Mouse (Mus musculus) ovary, adult 18-20 months (tissue): Measurements from ENCODE around the gene Nr2e1.

ENCODE experiments used
- DNase-seq: peaks from one replicate; pipeline ENCODE4 v3.0.0; 2022; ENCODE audit warnings: low spot score, mixed read lengths

Gene Nr2e1

GRCm38 (mm10) chr10:42546507-42546906 lies 36.9 kb downstream of the Nr2e1 start:
- DNase-seq = no peak

GRCm38 (mm10) chr10:42545707-42546503 lies 37.5 kb downstream of the Nr2e1 start:
- DNase-seq = no peak

- DNase-seq = no peak
These were observed 45.7 kb downstream of the Nr2e1 start for GRCm38 (mm10) chr10:42537571-42538316.

- DNase-seq = no peak
These were observed 49.5 kb downstream of the Nr2e1 start for GRCm38 (mm10) chr10:42533836-42534453.

- no peak for DNase-seq
These were observed 57.8 kb downstream of the Nr2e1 start for GRCm38 (mm10) chr10:42525682-42526081.

GRCm38 (mm10) chr10:42523556-42524162 lies 59.8 kb downstream of the Nr2e1 start:
- no peak for DNase-seq

GRCm38 (mm10) chr10:42522912-42523311 lies 60.5 kb downstream of the Nr2e1 start:
- no peak for DNase-seq

GRCm38 (mm10) chr10:42521315-42521981 lies 62.0 kb downstream of the Nr2e1 start:
- no peak for DNase-seq

- DNase-seq = no peak
These were observed 65.1 kb downstream of the Nr2e1 start for GRCm38 (mm10) chr10:42518363-42518762.

GRCm38 (mm10) chr10:42514125-42514524 lies 69.3 kb downstream of the Nr2e1 start:
- no peak for DNase-seq
